Mouse (Mus musculus): ENCODE results near the gene Ahdc1. TPM values are rescaled to one million over a fixed set of nuclear protein-coding genes. Genes with fewer than 3 reads are reported as not detected.
A peak's percentile ranks its signal among the peaks of the same experiment; 100 is the strongest.
"Not testable (repeated sequence)": the region's sequence is repeated elsewhere in the genome, so short reads cannot be mapped to it uniquely, and the experiment has no call there.

Gene Ahdc1
- total RNA-seq, 2 experiments from 2014 or later = 72.1 to 86.9 TPM

DNA sequence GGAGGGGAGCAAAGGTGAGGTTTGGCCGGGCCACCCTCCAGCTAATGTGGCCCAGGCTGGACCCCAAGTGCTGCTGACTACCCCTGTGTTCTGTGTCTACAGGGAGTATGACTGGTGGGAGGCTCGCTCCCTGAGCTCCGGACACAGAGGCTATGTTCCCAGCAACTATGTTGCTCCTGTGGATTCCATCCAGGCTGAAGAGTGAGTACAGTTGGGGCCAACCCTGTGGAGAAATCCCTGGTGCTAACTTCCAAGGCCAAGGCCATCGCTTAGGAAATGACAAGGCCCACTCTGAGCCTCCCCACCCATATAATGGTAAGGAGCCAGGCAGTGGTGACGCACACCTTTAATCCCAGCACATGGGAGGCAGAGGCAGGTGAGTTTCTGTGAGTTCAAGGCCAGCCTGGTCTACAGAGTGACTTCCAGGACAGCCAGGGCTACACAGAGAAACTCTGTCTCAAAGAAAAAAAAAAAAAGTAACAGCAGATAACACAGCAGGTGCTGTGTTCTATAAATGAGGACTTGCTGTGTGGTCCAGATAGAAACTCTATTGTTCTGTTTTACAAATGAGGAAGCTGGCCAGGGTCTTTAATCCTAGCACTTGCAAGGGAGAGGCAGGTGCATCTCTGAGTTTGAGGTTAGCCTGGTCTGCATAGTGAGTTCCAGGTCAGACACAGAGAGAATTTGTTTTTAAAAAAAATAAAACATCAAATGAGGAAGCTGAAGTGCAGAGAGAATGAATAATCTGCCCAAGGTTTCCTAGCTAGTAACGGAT is 22.3 kb upstream of the Ahdc1 start:
- no peak for DNase-seq (ENCODE audit: low spot score in 2 of 2)

DNA sequence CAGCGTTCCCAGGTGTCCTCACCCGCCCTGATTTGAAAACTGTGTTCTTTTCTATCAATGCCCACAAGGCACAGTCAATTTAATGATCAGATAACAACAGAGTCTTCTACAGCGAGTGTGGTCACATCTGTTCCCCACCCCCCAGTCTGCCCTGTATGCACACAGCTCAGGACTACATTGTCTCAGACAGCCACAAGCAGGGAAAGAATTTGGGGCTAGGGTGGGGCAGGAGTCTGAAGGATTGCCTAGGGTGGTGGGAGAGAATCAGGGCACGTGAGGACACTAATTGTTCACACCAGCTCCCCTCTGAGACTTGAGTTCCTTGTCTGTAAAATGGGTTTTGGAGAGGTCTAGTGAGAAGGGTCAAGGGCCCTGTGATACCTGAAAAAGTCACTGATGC is 17.5 kb upstream of the Ahdc1 start:
- DNase-seq (ENCODE audit: low spot score in 2 of 2) = no peak

- DNase-seq (ENCODE audit: low spot score in 2 of 2) = no peak
Measured at GRCm38 (mm10) chr4:132997469-132998237, 13.4 kb upstream of the Ahdc1 start.

DNA sequence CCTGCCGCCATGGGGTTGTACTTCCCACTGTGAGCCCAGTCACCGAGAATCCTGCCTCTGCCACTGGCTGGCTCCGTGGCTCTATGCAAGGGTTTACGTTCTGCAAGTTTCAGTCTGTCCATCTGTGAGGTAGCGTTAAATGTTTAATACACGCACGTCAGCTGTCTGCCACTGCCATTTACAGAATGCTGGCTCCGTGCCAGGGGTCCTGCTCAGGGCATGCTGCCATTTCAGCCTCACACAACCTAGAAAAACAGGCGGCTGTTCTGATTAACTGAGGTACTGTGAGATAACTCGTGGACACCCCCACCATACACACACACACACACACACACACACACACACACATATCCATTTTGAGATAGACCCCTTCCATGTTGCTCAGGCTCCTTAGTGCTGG is 8.2 kb upstream of the Ahdc1 start:
- DNase-seq (ENCODE audit: low spot score in 2 of 2) = no peak

GRCm38 (mm10) chr4:133003316-133004018 is 7.6 kb upstream of the Ahdc1 start:
- no peak for DNase-seq (ENCODE audit: low spot score in 2 of 2)

DNA sequence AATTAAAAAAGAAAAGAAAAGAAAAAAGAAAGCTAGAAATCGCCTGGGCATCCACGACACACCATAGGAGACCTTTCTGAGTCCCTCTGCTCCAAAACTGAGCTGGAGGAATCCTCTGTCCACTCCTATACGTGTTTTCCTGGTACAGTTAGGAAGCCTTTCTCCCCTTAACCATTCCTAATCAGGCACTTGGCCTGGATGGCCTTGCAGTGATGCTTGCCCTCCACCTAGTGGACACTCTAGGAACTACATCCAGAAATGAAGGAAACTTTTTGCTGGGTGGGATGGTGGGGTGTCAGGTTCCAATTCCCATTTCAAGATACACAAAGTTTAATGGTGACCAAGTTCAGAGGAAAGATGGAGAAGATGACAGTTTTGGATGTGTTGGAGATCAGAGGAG is 5.8 kb upstream of the Ahdc1 start:
- DNase-seq (ENCODE audit: low spot score in 2 of 2) = peak; percentile 67 to 80

GRCm38 (mm10) chr4:133005885-133006451 is 5.1 kb upstream of the Ahdc1 start:
- not testable (repeated sequence) for DNase-seq (ENCODE audit: low spot score in 2 of 2)

- no peak for DNase-seq (ENCODE audit: low spot score in 2 of 2)
Measured at GRCm38 (mm10) chr4:133007513-133008380, 3.3 kb upstream of the Ahdc1 start.

DNA sequence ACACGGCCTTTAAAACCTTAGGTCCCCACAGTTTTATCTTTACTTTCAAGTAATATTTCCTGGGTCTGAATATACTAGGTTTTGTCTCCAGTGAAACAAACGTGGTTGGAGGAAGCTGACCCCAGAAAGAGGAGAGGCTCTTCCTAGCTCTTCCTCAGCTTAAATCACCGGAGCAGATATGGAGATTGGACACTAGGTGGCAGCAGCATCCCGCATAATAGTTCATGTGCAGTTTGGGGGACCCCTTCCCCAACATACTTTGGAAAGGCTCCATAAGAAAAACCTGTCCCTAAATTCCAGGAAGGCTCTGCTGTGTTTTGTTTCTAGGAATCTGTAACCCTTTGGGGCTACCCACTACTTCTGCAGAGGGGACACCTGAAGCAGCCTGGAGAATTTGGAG is 1.9 kb upstream of the Ahdc1 start:
- peak; percentile 69 to 74 for DNase-seq (ENCODE audit: low spot score in 2 of 2)

GRCm38 (mm10) chr4:133009676-133010075 is 1.4 kb upstream of the Ahdc1 start:
- no peak for DNase-seq (ENCODE audit: low spot score in 2 of 2)

GRCm38 (mm10) chr4:133010611-133011010 is 449 bp upstream of the Ahdc1 start:
- peak in 1 of 2 experiments; percentile 41 for DNase-seq (ENCODE audit: low spot score in 2 of 2)

GRCm38 (mm10) chr4:133011821-133012775 is 1.0 kb downstream of the Ahdc1 start:
- peak in 1 of 2 experiments; percentile 65 for DNase-seq (ENCODE audit: low spot score in 2 of 2)

DNA sequence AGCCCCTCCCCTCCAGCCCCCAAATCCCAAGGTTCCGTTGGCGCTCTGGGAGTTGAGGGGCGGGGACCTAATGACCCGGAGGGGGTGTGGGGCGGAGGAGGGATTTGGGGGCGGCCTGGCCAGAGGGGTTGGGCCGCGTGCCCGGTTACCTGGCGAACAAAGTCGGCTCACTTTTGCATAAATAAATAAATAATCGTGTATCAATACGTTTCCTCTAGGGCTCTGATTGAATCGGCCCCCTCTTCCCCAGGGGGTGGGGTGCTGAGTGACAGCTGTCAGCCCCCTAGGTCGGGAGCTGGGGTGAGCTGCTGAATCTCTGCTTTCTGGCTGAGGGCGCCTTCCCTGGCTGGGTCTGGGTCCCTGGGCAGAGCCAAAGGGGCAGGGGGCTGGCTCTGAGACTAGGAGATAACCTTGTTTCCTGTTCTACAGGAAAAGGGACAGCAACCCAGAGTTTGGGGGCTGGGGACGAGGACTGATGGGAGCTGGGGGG is 1.8 kb downstream of the Ahdc1 start:
- DNase-seq (ENCODE audit: low spot score in 2 of 2) = peak in 1 of 2 experiments; percentile 50

DNA sequence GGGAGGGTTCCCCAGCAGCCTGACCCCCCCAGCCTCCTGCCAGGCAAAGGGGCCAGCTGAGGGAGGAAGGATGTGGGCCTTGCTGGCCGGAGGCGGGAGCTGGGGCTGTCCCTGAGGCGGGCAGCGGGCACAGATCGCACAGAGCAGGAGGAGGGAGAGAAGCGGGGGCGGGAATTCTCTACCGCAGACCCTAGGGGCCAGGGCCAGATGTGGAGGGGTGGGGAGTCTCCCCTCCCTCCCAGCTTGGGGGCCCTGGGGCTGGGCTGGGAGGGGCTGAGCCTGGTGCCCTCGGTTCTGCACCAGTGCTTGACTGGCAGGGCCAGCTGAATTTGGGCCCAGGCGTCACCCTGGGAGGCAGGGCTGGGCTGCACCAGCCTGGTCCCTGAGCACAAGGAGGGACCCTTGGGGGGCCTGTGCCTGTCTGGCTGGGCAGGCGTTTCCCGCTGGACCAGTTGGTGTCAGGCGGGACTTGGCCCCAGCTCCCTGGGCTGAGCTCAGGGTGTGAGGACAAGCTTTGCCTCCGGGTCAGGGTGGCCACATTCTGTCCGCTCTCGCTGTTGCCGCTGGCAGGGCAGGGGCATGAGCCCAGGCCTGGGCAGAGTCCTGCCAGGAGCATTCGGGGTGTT is 2.3 kb downstream of the Ahdc1 start:
- DNase-seq (ENCODE audit: low spot score in 2 of 2) = peak; percentile 53 to 55

DNA sequence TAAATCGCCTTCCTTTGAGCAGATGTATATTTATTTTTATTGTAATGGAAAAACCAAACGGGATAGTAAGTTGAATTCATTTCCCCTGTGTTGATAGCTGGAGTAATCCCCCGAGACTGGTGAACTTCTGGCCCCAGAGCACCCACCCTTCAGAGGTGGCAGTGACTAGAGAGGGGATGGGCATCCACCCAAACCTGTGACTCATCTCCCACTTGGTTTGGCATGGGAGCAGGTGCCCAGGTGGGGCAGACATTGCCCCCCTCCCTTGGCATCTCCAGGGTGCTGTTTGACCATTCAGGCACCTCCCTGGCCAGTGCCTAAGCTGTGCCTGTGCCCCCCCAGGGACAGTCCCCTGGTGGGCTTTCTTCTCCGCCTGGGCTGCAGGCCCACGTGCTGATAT is 3.0 kb downstream of the Ahdc1 start:
- DNase-seq (ENCODE audit: low spot score in 2 of 2) = no peak

DNA sequence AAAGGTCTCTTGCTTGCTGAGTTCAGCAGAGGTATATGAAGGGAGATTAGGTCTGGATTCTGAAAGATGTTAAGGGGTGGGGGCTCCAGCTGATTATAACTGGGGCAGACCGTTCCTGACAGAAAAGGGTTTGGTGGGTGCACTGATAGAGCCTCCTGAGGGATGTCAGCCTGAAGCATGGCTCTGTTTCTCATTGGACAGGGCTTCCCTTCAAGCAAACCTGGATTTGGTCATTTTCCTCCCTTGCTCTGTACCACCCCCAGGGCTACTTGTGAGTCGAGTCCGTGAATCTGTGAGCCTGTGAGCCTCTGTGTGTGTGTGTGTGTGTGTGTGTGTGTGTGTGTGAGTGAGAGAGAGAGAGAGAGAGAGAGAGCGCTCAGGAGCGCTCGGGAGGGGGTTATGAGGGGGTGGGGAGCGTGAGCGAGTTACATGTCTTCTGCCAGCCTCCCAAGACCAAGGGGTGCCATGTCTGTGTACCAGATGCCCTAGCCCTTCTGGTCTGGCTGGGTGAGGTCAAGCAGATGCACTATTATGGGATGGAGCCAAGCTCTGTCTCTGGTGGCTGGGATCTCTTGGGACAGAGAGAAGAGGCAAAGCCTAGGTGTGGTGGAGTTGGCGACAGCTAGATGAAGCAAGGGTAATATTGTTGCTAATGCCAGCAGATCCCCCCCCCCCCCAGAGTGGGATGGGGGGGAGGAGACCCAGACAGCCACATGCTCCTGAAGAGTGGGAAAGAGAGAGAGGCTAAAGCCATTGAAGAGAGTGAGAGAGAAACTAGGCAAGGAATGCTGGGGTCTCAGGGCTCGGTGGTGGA is 4.0 kb downstream of the Ahdc1 start:
- DNase-seq (ENCODE audit: low spot score in 2 of 2) = no peak

- no peak for DNase-seq (ENCODE audit: low spot score in 2 of 2)
Measured at GRCm38 (mm10) chr4:133015710-133016651, 4.9 kb downstream of the Ahdc1 start.

Measured in adrenal gland, adult 18-20 months (tissue).